Mouse (Mus musculus) right cerebral cortex, postnatal 4 days (tissue): ENCODE data around the gene Slx4ip.
"Not testable (repeated sequence)": the region's sequence is repeated elsewhere in the genome, so short reads cannot be mapped to it uniquely, and the experiment has no call there.

ENCODE experiments used
- DNase-seq: peaks from one replicate; pipeline ENCODE4 v3.0.0-alpha.2; 2022

Gene Slx4ip

DNA sequence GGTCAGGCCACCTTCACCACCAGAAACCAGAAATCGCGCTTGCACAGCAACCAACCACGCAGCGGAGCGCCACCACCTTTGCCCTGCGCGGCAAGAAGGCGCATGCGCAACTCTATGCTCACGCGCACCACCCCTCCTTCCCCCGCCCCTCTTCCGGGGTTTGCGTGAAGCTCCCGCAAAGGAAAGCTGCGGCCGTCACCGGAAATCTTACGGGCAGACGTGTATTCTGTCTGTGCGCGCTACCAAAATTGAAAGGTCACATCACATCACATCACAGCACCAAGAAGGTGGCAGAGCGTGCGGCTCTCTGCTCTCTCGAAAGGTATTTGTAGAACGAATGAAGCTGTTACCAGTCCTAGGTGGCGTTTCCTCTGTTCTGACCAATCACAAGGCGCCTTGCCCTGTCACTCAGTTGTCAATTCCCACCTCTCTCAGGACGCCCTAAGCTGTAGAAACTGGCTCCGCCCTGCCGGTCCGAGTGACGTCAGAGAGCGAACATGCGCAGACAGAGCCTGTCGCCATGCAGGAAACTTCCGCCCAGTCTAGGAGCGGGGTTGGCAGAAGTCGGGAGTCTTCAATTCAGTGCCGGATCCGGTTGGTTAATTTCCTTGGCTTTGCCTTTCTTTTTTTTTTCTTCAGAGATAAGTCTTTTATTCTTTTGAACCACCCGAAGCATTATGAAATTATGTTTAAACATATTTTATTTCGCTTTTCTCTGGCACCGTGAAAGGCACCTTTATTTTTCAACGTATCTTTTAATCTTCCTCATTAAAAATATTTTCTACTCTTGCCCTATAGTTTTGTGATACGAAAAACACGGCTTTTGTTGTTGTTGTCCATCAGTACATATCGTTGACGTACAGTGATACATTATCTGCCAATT, at the start of gene Slx4ip, which contains the start of the genes AL731706.1 and Mkks:
Gene Slx4ip, plus strand, starts transcription at position 151 of the 883 bp plus-strand sequence.
Gene AL731706.1, minus strand, starts transcription at position 322 of the 883 bp plus-strand sequence.
Gene Mkks, minus strand, starts transcription at position 322 of the 883 bp plus-strand sequence.
- DNase-seq = peak; percentile 95

DNA sequence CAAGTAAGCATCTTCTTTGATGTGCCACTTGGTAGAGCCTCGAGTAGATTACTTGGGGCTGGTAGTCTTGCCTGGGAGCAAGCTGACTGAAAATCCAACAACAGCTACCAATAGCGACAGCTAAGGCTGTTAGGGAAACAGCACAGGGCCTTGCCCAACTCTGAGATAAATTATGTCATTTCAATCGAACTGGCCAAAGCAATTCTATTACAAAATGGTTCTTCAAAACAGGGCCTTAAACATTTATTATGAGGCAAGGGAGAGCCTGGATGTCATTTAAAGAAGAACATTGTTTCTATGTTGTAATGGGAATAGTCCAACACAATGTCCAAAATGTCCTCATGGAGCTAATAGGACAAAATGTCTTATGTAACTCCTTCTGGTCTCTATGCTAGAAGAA, 40.7 kb upstream of the Slx4ip start:
- no peak for DNase-seq

DNA sequence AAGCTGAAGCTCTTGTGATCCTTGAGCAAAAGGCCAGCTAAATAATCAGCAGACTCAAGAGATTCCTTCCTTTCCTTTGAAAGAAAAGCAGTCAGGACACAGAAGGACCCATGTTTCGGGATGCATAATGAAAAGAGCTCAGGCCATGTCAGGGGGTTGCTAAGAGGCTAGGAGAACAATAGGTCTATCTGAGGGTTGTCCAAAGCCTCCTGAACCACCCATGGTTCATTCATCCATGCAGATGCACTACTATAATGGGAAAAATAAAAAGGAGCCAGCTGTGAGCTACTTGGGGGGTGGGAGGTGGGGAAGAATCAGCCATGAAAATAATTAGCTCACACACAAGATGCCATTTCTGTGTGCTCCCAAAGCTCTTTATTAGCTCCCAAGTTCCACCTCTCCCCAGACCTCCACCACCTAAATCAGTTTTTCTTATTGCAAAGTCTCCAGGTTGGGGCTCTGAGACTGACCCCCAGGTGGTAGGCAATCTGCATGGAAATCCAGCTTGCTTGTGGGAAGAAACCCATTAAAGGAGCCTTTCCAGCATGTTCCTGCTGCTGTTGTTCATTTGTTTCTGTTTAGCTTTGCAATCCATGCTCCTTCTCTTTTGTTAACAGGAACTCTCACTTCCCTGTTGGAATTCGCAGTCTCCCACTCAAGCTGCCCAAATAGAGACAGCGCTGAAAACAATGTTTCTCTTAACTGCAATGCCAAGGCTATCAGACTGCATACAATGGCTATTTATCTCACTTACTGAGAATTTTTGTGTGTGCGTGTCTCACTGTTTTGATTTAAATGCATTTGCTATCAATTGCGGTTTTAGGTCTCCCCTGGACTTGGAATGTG, 36.3 kb upstream of the Slx4ip start:
- DNase-seq = no peak

DNA sequence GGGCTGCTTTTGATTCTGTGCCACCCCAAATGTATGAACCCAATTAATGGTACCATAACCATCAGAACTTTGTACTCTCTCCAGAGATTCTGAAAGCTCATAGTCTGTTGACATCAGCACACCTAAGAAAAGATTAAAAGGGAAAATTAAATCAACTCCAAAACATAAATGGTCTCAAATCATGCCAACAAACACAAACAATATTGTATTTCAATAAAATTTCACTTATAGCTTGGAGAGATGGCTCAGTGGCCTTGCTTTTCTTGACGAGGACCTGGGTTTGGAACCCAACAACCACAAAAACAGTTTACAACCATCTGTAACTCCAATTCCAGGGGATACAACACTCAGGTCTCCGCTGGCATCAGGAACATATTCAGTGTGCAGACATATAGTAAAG, 5.4 kb upstream of the Slx4ip start, which contains the start of gene AL731706.2:
Gene AL731706.2, minus strand, starts transcription at position 101 of the 400 bp plus-strand sequence.
- no peak for DNase-seq

DNA sequence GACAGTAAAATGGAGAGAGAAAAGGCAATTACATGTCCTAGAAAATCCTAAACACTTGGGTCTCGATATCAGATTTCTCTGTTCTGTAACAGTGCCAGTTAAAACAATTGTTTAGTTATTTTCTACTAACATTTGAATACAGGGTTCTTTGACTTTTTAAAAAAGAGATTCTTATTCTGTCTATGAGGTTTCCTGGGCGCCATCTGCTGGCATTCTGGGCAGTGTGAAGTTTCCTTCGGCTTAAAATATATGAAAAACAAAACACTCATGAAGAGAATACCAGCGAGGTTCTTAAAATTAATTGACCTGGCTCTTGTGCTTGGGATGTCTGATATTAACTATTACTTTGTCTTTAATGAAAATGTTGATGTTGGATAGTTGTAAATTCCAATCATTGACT, 4.2 kb upstream of the Slx4ip start:
- DNase-seq = peak; percentile 69

DNA sequence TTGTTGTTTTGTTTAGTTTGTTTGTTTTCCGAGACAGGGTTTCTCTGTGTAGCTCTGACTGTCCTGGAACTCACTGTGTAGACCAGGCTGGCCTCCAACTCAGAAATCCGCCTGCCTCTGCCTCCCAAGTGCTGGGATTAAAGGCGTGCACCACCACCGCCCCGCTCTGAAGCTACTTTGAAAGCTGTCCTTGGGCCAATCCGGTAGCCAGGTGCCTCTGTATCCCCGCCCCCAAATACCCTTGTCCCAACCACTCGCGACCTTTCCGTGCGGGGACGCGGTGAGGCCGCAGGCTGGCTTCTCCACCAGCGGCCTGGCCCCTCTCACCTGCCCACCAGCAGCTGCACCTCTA, 326 bp upstream of the Slx4ip start:
- not testable (repeated sequence) for DNase-seq

DNA sequence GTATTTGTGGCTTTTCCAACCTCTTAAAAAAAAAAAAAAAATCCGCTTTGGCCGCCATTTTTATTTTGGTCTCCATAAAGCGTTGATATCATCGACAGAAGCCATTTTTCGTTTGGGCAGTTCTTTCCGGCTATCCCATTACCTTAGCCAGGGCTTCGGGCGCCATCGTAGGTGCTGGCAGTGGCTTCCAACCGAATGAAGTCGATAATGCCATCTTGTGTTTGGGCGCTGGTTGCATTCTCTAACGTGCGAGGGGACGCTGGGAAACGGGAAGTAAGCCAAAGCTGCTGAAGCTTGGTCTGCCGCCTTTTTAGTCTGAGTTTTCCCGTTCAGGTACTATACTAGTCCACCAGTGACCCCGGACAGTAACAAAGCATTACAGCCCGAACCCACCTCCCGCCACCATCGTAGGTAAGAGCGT, 943 bp downstream of the Slx4ip start:
- peak; percentile 86 for DNase-seq

DNA sequence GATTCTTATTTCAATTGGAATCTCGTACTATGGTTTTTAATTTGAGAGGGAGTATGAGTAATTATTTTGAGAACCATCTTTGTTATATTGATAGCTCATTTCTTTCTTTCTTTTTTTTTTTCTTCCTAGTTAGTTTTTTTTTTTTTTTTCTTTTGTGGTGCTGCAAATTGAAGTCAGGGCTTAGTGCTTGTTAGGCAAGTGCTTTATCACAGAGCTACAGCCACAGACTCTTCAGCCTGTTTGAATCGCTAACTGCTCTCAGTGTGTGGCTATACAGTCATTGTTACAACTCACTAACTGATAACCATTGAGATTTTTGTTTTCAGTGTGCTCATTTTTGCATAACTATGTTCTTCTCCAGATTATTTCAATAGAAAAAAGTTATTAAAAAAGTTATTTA, 3.5 kb downstream of the Slx4ip start:
- no peak for DNase-seq

DNA sequence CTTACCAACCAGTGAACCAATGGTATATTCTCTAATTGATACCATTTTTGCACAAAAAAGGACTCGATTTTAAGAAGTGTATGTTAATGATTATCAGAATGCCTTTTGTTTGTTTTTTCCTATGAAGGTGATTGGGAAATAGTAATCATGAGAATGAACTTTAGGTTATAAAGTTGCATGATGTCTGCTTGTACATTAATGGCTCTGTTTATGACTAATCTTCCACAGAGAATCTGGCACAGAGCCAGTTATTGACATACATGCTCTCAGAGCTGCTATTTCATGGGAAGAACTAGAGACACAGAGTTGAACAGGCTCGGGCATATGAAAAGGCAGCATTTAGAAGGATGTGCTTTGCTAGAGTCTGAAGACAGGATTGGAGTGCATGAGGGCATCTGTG, 5.1 kb downstream of the Slx4ip start:
- no peak for DNase-seq

DNA sequence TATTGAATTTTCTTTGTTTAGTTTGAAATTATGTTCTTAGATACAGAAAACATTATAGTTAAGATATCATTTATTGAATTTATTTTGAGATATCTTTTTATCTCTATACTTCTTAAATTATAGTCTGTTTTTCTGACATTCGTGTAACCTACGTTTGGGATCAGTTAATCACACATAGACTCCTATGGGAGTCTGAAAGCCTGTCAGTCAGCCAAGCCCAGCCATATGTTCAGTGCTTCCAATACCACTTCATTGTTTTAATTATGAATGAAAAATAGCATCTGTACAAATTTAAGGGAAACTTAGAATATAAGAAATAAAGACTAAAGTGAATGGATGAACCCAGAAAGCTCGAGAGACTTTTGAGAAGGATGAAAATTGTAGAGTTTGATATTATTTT, 17.6 kb downstream of the Slx4ip start:
- no peak for DNase-seq

DNA sequence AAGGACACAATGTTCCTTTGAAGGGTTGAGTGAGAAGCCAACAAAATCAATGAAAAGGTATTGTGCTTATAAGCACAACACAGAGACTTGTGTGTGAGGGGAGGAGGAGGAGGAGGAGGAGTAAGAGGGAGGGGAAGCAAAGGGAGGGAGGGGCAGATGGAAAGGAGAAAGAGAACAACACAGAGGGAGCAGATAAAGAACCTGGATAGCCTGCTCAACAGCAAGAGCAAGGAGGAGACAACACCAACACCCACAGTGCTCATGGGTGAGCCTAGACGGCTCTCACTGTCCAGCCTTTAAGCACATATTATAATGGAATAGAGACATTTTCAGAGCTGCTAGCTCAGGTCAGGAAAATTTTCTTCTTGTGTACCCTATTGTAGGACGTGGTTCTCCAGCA, 18.3 kb downstream of the Slx4ip start:
- no peak for DNase-seq

DNA sequence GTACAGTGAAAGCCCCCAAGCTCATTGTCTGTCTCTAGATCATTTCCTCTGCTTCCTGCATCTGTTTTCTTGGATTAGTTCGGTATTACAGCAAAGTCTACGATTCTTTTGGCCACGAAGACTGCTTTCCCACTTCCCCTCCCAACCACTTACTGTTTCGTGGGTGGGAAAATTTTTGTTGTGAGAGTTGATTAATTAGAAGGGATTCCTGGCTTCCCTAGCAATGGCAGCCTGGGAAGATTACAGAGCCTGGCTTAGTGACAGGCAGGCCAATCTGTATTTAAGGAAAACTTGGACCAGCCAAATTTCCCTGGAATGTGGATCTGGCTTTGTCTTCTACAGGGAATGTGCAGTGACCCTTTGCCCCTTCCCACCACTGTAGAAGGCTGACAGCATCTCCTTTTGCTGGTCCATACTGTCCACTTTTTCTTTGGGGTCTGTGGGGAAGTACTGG, 21.0 kb downstream of the Slx4ip start:
- no peak for DNase-seq

DNA sequence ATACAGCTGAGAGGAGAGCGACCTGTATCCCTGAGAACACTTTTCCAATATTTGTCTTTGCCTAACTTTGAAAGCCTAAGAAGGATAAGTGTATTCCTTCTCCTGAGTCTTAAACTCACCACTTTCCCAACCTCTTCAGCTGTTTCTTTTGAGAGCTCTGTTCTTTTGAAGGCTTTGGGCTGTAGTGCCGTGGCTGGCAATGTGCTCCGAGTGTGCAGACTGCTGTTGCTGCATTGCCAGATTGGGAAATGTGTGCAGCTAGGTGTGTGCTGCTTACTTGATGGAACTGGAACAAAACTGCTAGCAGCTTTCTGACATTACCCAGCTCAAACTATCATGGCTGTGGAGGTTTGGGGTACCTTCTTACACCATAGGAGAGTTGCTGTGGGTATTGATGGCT, 22.0 kb downstream of the Slx4ip start:
- no peak for DNase-seq

DNA sequence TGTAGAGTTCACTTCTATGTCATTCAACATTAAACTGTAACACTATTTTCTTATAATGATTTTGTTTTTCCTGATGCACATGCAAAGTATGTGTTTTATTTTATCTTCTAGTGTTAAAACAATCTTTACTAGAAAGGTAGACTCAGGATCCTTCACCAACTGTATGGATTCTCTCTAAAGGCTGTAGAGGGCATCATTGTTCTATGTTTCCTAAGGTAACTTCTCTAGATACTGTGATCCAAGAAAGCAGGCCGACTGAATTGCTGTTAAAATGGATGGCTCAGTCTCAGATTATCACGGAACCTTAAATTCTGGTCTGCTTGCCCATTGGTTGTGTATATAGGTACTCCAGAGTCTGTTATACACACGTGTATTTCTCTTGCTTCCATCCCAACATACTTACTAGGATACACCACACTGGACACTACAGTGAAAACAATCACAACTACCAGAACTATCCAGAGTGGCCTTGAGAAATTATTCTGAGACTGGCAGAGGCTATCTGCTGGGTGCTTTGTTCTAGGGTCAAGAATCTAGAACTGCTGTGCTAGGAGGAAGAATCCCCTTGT, 23.4 kb downstream of the Slx4ip start:
- DNase-seq = no peak

DNA sequence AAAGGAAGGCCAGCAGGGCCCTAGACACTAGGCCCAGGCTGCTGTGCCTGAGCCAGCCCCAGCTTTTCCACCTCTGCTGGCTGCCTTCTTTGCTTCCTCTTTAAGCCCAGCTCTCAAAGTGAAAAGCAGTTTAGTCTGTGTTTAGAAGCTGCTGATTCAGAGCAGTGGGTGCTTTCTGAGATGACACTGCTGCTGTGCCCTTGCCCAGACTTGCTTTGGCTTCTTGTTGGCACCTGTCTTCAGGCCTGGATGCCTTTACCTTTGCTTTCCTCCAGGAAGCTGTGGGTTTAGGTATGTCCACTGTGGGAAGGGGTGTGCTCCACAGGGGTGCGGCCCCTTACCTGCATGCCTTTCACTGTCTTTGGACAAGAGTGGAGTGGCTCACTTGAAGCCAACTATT, 28.4 kb downstream of the Slx4ip start:
- DNase-seq = no peak

DNA sequence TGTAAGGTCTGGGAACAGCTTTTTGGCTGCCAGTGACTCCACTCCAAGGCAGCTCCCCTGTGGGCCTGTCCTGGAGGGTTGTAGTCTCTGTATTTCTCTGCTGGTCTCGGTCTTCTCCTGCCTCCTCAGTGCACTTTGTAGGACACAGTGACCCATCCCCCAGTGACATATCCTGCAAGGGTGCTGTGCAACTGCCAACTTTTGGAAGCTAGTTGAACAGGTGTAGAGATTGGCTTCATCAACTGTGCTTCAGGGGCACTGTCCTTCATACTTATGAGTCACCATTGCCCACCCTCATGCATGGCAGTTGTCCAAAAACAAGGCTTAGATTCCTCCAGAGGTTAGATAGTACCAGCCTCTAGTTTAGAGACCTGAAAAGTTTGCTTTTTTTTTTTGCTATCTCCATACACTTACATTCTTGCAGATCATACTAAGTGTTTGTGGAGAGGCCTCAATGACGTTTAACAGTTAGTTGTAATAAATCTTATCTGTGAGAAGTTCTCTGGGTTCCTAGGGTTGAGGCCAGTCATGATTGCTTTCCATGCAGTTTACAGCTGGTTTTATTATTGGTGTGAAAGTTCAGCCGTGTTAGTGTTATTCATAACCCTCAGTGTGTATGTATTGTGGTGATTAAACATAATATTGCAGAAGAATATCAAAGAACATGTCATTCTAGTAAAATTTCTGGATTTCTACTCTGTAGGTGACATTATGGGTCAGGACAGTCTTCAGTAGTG, 29.4 kb downstream of the Slx4ip start:
- no peak for DNase-seq

DNA sequence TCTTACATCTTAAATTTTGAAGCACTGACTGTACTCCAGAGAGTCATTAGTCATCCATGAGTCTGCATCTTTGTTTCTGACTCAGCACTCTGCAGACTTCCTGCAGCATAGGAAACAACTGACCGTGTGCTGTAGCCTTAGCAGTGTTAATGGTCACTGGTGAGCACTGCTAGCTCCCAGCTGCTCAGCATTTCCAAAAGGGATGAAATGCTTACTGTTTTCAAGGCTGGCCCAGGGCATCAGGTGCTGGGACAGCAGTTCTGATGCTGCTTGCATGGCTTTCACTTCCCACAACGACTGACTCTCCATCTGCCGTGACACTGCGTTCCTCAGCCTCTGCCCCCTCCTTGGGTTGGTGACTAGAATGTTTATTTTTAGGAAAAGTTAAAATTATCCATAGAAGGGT, 30.0 kb downstream of the Slx4ip start:
- DNase-seq = no peak

DNA sequence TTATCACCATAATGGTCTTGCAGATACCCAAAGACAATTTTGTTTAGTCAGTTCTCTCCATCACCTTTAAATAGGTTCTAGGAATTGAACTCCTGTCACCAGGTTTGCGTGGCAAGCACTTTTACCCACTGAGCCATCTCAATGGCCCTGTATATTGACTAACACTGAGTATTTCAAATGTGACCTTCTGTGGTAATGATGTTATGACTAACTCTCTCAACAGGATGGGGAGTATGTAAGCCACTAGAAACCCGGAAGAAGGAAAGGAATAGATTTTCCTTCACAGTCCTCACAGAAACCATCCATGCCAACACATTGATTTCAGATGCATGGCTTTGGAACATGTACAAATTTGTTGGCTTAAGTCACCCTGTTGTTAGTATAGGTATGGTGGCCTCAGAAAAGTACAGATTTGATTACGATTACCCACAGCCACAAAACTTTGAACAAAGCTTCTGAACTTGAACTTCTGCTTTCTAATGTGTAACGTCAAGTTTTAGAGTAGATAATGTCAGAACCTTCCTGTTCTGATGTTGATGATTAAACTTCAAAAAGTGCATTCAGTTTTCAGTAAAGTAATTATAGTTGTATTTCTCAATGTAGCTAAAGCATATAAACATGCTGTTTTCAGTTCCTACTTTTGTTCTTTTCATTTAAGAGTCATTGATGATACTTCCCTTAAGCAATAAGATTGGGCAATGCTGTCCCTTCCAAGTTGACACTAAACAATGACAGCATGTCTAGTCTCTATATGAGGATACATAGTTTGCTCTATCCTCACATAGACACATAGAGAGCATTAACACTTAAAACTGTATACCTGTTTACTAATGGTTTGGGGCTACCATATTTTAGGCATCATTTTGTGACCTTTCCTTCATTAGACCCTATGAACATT, 45.6 kb downstream of the Slx4ip start:
- DNase-seq = no peak

DNA sequence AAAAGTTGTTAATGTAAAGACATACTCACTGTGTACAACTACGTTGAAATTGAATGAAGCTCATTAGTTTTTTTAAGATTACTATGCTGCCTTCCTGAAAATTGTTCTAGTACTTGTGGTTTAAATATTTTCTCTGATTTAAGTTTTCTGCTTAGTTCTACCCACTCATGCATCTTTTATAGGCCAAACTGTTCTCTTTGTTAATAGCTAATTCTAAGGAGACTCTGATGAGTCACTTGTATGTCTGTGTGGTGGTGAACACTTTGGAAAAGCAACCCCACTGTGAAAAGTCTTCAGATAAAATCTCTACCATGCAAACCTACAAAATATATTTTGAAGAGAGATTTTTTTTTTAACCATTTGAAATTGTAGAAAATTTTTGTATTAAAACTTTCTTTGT, 47.2 kb downstream of the Slx4ip start:
- no peak for DNase-seq

DNA sequence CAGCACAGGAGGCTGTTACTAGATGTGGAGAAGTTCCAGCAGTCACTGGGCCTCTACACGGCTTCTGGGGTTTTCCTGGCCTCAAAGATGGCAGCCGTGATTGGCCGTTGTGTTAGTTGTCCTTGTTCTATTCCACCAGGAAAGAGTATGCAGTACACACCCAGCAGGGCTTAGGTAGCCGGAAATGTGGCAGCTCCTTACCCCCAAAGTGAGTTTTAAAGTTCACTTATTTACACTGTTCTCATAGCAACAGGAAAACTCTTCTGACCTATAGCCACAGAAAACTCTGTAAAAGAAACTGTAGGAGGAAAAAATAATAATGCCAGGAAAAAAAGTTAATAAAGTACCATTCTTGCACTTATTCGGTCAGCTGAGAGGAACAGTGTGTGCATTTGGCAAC, 55.3 kb downstream of the Slx4ip start:
- DNase-seq = no peak

DNA sequence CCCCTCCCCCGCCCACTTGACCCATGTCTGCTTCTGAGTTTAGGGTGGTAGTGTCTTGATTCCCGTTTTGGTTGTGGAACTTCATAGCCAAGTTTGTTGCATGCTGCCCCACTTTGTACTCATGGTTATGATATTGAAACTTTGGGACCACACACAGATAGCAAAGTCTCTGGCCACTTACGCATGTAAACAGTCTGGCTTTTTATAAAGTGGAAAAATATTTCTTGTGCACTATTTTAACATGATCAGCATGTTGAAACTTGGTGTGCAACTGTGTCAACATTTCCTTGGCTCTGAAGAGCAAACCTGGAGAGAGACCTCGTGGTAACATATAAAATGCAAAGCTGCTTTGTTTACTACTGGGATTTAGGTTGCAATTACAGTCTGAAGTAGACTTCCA, 56.5 kb downstream of the Slx4ip start:
- DNase-seq = no peak

DNA sequence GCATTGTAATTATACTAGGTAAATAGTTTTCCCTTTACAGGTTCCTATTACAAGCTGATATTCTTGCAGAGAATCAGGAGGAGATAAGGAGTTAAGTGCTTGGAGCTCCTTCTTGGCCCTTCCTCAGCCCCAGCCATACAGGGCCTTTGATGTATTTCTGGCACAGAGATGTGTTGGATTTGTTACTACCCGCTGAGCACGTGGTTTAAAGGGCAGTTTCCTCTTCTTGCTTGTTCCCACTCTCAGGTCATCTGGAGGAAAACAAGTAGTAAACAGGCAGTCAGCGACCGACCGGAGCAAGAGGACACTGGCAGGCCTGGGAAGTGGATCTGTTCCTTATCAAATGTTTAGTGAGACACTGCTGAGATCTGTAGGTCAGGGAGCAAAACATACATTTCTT, 56.9 kb downstream of the Slx4ip start:
- no peak for DNase-seq
